Comparison of ENCODE assay signal across 30 mouse cellular contexts in the genomic region with DNA sequence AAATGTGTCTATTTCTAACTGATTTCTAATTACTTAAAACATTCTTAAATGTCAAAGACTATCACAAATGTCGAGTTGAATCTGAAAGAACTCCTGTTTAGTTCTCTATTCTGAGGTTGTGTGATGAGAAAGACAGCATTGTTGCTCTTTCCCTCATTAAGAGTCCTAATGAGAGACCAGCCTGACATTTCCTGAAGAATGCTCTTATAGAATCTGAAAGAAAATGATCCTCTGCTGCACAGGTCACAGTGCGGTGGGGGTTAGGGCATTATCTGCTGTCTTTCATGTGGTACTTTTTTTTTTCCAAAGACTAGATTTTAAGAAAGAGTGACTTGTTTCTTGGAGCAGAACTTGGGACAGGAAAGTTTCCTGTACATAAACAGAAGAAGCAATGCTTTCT.
DNase-seq lines count a peak whose midpoint lies in the region; ATAC-seq and TF ChIP-seq lines count a peak whose summit lies in the region.
"Had no signal": no experiment of that assay in that cellular context is flagged by ENCODE, and none has a peak within 500 bp of the region (broad histone marks: within the 10 kb centered on the region; RNA-seq: fewer than 3 reads in every experiment).

No protein-coding gene starts in this region.

- H3K9ac ChIP-seq in forebrain, embryonic 14.5 days (ENCODE audit: low read length): no peak overlapping the region
- H3K9ac ChIP-seq in forebrain, embryonic 13.5 days: no peak overlapping the region
- H3K9ac ChIP-seq: embryonic facial prominence, embryonic 12.5 days; forebrain, embryonic 15.5 days; heart, embryonic 13.5 days; hindbrain, embryonic 14.5 days had no signal

- H3K4me1 ChIP-seq in forebrain, embryonic 14.5 days (ENCODE audit: control insufficient read depth, insufficient read depth, low read length): no peaks in the 10 kb centered on the region
- peaks cover 3% of the 10 kb centered on the region; the same call in 1 of the 2 replicates for H3K4me1 ChIP-seq in forebrain, embryonic 13.5 days
- no peaks in the 10 kb centered on the region for H3K4me1 ChIP-seq in lung, adult 2 months (ENCODE audit: control insufficient read depth, insufficient read depth, low read length)
- H3K4me1 ChIP-seq: embryonic facial prominence, embryonic 12.5 days; forebrain, embryonic 15.5 days; heart, embryonic 10.5 days; heart, embryonic 13.5 days had no signal

- H3K4me2 ChIP-seq in forebrain, embryonic 14.5 days (ENCODE audit: low read length): no peak overlapping the region
- no peak overlapping the region for H3K4me2 ChIP-seq in forebrain, embryonic 13.5 days
- H3K4me2 ChIP-seq: embryonic facial prominence, embryonic 12.5 days; forebrain, embryonic 15.5 days; heart, embryonic 13.5 days; hindbrain, embryonic 14.5 days had no signal

- TF ChIP-seq POLR2A in lung, adult 2 months (IDR thresholded peaks at IDR 0.05; ENCODE audit: borderline replicate concordance, extremely low read depth, low read depth, low read length): no peak

- WGBS in forebrain, embryonic 14.5 days: 12% methylated on average over 2 of the region's 2 CpGs
- WGBS in forebrain, embryonic 13.5 days: 15% methylated on average over 2 of the region's 2 CpGs
- WGBS in lung, adult 2 months: 68% methylated on average over 2 of the region's 2 CpGs

- DNase-seq in embryo, embryonic 10.5 days (ENCODE audit: low spot score): peak; percentile 38
- DNase-seq in embryo, embryonic 9.5 days (ENCODE audit: extremely low spot score): no peak
- peak; percentile 3 for DNase-seq in forebrain, embryonic 14.5 days (ENCODE audit: low spot score)
- peak; percentile 90 for DNase-seq in retina, postnatal 1 day
- no peak for DNase-seq in lung, adult 2 months
- DNase-seq: adrenal gland, adult 2 months; adrenal gland, postnatal 14 days; B cell, adult 2 months; cerebellum, adult 11-12 months; cerebellum, adult 8-10 months; cerebellum, postnatal 10 days; cerebellum, postnatal 36 days; gastrocnemius, postnatal 10 days; gastrocnemius, postnatal 36 days; heart, adult 2 months; heart, postnatal 14 days; heart, postnatal 4 days; kidney, adult 18-20 months had no signal

- H3K9me3 ChIP-seq in forebrain, embryonic 14.5 days (replicated peaks; ENCODE audit: control insufficient read depth, low read length): no peaks in the 10 kb centered on the region
- H3K9me3 ChIP-seq in forebrain, embryonic 13.5 days (replicated peaks): no peaks in the 10 kb centered on the region
- H3K9me3 ChIP-seq: embryonic facial prominence, embryonic 12.5 days; forebrain, embryonic 15.5 days; heart, embryonic 10.5 days; heart, embryonic 13.5 days had no signal

- H3K27ac ChIP-seq in forebrain, embryonic 14.5 days (ENCODE audit: low read depth, low read length): no peak overlapping the region
- no peak overlapping the region for H3K27ac ChIP-seq in forebrain, embryonic 13.5 days
- H3K27ac ChIP-seq: embryonic facial prominence, embryonic 12.5 days; forebrain, embryonic 15.5 days; heart, adult 2 months; heart, embryonic 10.5 days; heart, embryonic 13.5 days; hindbrain, embryonic 14.5 days; hindbrain, postnatal 0 days had no signal

- ATAC-seq in forebrain, embryonic 14.5 days: no peak
- ATAC-seq in forebrain, embryonic 13.5 days: no peak
- ATAC-seq: forebrain, embryonic 15.5 days; hindbrain, postnatal 0 days; inflammation-experienced regulatory T-cells, adult 6 months; intestine, embryonic 16.5 days had no signal

- no peaks in the 10 kb centered on the region for H3K27me3 ChIP-seq in forebrain, embryonic 14.5 days (replicated peaks; ENCODE audit: control insufficient read depth, insufficient read depth, low read length)
- no peaks in the 10 kb centered on the region for H3K27me3 ChIP-seq in forebrain, embryonic 13.5 days
- H3K27me3 ChIP-seq: CH12.LX; embryonic facial prominence, embryonic 12.5 days; forebrain, embryonic 15.5 days; heart, embryonic 13.5 days had no signal

- H3K36me3 ChIP-seq in forebrain, embryonic 14.5 days (ENCODE audit: control insufficient read depth, insufficient read depth, low read length): no peaks in the 10 kb centered on the region
- H3K36me3 ChIP-seq in forebrain, embryonic 13.5 days (ENCODE audit: poor library complexity, severe bottlenecking): no peaks in the 10 kb centered on the region
- H3K36me3 ChIP-seq: embryonic facial prominence, embryonic 12.5 days; forebrain, embryonic 15.5 days; G1E; heart, embryonic 10.5 days; heart, embryonic 13.5 days had no signal

- H3K4me3 ChIP-seq in forebrain, embryonic 14.5 days (ENCODE audit: low read depth, low read length): no peak overlapping the region
- H3K4me3 ChIP-seq in forebrain, embryonic 13.5 days: no peak overlapping the region
- H3K4me3 ChIP-seq in lung, adult 2 months (replicated peaks; ENCODE audit: extremely low read depth, low read depth, low read length): no peak overlapping the region
- H3K4me3 ChIP-seq: embryonic facial prominence, embryonic 12.5 days; erythroblast, embryonic 14.5 days; forebrain, embryonic 15.5 days; heart, adult 2 months; heart, embryonic 10.5 days; heart, embryonic 13.5 days had no signal

- TF ChIP-seq CTCF in lung, adult 2 months (IDR thresholded peaks at IDR 0.05; ENCODE audit: insufficient read depth, low read length): no peak

Comparison
In these comparisons a context has a peak if more than half of its experiments do, and no peak if none do; other contexts are left out.
1. DNase-seq: peak in embryo, embryonic 10.5 days (single experiment), forebrain, embryonic 14.5 days (single experiment) and retina, postnatal 1 day (single experiment); none in embryo, embryonic 9.5 days (single experiment) and lung, adult 2 months (single experiment).